Mouse (Mus musculus): ENCODE measurements around the gene Hoxa4.

Hoxa4 gene

DNA sequence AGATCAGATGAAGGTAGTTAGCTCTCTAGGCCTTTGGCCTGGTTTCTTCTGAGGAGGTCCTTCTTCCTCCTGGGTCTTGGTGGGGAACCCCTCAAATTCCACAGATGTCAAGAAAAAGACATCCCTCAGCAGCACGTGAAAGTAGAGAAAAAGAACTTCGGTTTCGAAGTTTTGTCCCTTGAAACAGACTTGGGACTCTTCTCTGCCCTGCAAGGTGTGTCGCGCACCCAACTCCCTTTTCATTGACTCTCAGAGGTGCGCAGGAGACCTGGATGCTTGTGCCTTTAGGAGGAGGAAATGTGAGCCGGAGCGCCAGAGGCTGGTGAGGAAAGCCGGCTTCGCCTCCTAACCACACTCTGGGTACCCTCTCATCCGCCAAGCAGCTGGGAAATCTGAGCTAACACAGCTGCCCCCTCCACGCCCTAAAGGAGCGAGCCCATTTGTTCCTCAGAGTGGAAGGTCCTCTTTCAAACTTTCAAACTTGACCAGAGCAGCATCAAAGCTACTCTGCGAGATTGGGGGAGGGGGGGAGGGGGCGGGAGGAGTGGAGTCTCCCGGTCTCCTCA lies 41.1 kb downstream of the Hoxa4 start:
- no peak for DNase-seq (ENCODE audit: low spot score)

Data from testis, postnatal 14 days (tissue).